Mouse (Mus musculus) megakaryocyte, adult 5-6 weeks (primary cell): Measurements from ENCODE around the gene Usp38. TPM values are rescaled to one million over a fixed set of nuclear protein-coding genes. Genes with fewer than 3 reads are reported as not detected.
"Not testable (repeated sequence)": the region's sequence is repeated elsewhere in the genome, so short reads cannot be mapped to it uniquely, and the experiment has no call there.

Experiments
- ATAC-seq: 2 replicates; pipeline ENCODE4 v1.8.0; 2016; ENCODE audit warnings: mild to moderate bottlenecking, inconsistent platforms; ENCODE audit not compliant: poor library complexity, severe bottlenecking
- total RNA-seq, 2 experiments: library from RNA; stranded (forward) in 1 of 2; stranded (reverse) in 1 of 2; fragments of 153-499, 151-499 nt in 1 of 2; fragments of 221-1000, 200-1000 nt in 1 of 2; gene quantifications; 2 replicates each; pipeline versions ENCODE4 v1.2.3 to v1.2.4; 2015 to 2017

Gene Usp38
- total RNA-seq (2015) (30.0 and 32.1 TPM in 2 replicates), total RNA-seq (2017) (31.2 and 34.1 TPM in 2 replicates)

- ATAC-seq, result peak; percentile 78
Measured at GRCm38 (mm10) chr8:81014789-81015699, at the start of gene Usp38. Gene Usp38, minus strand, starts transcription at chr8:81014928.

GRCm38 (mm10) chr8:81062566-81062965 lies 47.8 kb upstream of the Usp38 start:
- no peak for ATAC-seq

GRCm38 (mm10) chr8:81061950-81062349 lies 47.2 kb upstream of the Usp38 start:
- ATAC-seq, result no peak

GRCm38 (mm10) chr8:81044201-81044600 lies 29.5 kb upstream of the Usp38 start:
- no peak for ATAC-seq

GRCm38 (mm10) chr8:81027991-81028390 lies 13.3 kb upstream of the Usp38 start:
- ATAC-seq, result no peak

- ATAC-seq, result not testable (repeated sequence)
Measured at GRCm38 (mm10) chr8:81017548-81017947, 2.8 kb upstream of the Usp38 start.

GRCm38 (mm10) chr8:81013811-81014530 lies 757 bp downstream of the Usp38 start:
- peak; percentile 5 for ATAC-seq

- no peak for ATAC-seq
Measured at GRCm38 (mm10) chr8:81012699-81013098, 2.0 kb downstream of the Usp38 start.

GRCm38 (mm10) chr8:81012031-81012560 lies 2.6 kb downstream of the Usp38 start:
- no peak for ATAC-seq

GRCm38 (mm10) chr8:81010386-81010785 lies 4.3 kb downstream of the Usp38 start:
- peak; percentile 22 for ATAC-seq

GRCm38 (mm10) chr8:81005114-81005513 lies 9.6 kb downstream of the Usp38 start:
- no peak for ATAC-seq

- ATAC-seq, result no peak
Measured at GRCm38 (mm10) chr8:80996632-80997031, 18.1 kb downstream of the Usp38 start.

GRCm38 (mm10) chr8:80991937-80992336 lies 22.8 kb downstream of the Usp38 start:
- peak; percentile 47; the same call in 1 of the 2 replicates for ATAC-seq

- ATAC-seq, result no peak
Measured at GRCm38 (mm10) chr8:80982829-80983228, 31.9 kb downstream of the Usp38 start.

- ATAC-seq, result no peak
Measured at GRCm38 (mm10) chr8:80981696-80982095, 33.0 kb downstream of the Usp38 start.

GRCm38 (mm10) chr8:80980063-80980462 lies 34.7 kb downstream of the Usp38 start:
- no peak for ATAC-seq

- no peak for ATAC-seq
Measured at GRCm38 (mm10) chr8:80977231-80977630, 37.5 kb downstream of the Usp38 start.

GRCm38 (mm10) chr8:80971150-80971549 lies 43.6 kb downstream of the Usp38 start:
- no peak for ATAC-seq

GRCm38 (mm10) chr8:80970000-80970685 lies 44.6 kb downstream of the Usp38 start:
- no peak for ATAC-seq

GRCm38 (mm10) chr8:80969423-80969822 lies 45.3 kb downstream of the Usp38 start:
- ATAC-seq, result no peak

- peak; percentile 83 for ATAC-seq
Measured at GRCm38 (mm10) chr8:80963095-80963494, 51.6 kb downstream of the Usp38 start.
